Mouse (Mus musculus) neural tube, embryonic 14.5 days (tissue): ENCODE data around the gene Lin7b. TPM values are rescaled to one million over a fixed set of nuclear protein-coding genes. Genes with fewer than 3 reads are reported as not detected.
"Not testable (repeated sequence)": the region's sequence is repeated elsewhere in the genome, so short reads cannot be mapped to it uniquely, and the experiment has no call there.

Source experiments
- ATAC-seq: fragments of 200-750 bp; cut with Nextera tagmentation; 2 replicates; pipeline ENCODE4 v1.8.0; 2017; ENCODE audit warnings: low read depth, mild to moderate bottlenecking, moderate TSS enrichment, moderate library complexity
- H3K27ac ChIP-seq: fragments of 300-500 bp; sonication (generic); 2 replicates; pipeline ENCODE4 v1.5.1; 2014; ENCODE audit warnings: low read depth, mild to moderate bottlenecking, control low read depth, low read length, moderate library complexity, mixed read lengths
- H3K27me3 ChIP-seq: fragments of 300-500 bp; sonication (generic); 2 replicates; pipeline ENCODE4 v1.6.1; 2014; ENCODE audit warnings: low read length; ENCODE audit not compliant: control insufficient read depth, insufficient read depth
- H3K36me3 ChIP-seq: fragments of 300-500 bp; sonication (generic); 2 replicates; pipeline ENCODE4 v1.6.1; 2014; ENCODE audit warnings: low read length, mixed read lengths; ENCODE audit not compliant: control insufficient read depth, insufficient read depth
- H3K4me1 ChIP-seq: fragments of 300-500 bp; sonication (generic); 2 replicates; pipeline ENCODE4 v1.6.1; 2014; ENCODE audit warnings: low read length; ENCODE audit not compliant: control insufficient read depth, insufficient read depth
- H3K4me2 ChIP-seq: fragments of 300-500 bp; sonication (generic); 2 replicates; pipeline ENCODE4 v1.6.1; 2014; ENCODE audit warnings: mild to moderate bottlenecking, low read depth, low read length, control low read depth
- H3K4me3 ChIP-seq: fragments of 300-500 bp; sonication (generic); 2 replicates; pipeline ENCODE4 v1.5.1; 2014; ENCODE audit warnings: low read depth, low read length, control low read depth, mixed read lengths
- H3K9ac ChIP-seq: fragments of 300-500 bp; sonication (generic); replicated peaks from 2 replicates; pipeline ENCODE4 v1.6.1; 2014; ENCODE audit warnings: low read depth, mild to moderate bottlenecking, control low read depth, low read length, mixed read lengths
- H3K9me3 ChIP-seq: fragments of 300-500 bp; sonication (generic); 2 replicates; pipeline ENCODE4 v1.6.1; 2016; ENCODE audit warnings: low read length; ENCODE audit not compliant: control insufficient read depth
- WGBS: fragments of 180-500 bp; shearing (Covaris S2); extraction: QIAGEN DNeasy Blood & Tissue Kit; methylation state at CpG from one replicate; pipeline ENCODE4 v1.1.7; 2014; 5-methylcytosine and 5-hydroxymethylcytosine counted together
- polyA plus RNA-seq: library from polyadenylated mRNA; unstranded; fragments of >200 nt; fragmentation: Nextera tagmentation; extraction: Ambion mirVana; gene quantifications from 2 replicates; pipeline ENCODE4 v1.2.1, GENCODE M21; 2014

The Lin7b gene
- polyA plus RNA-seq, 1 experiment from 2014 or later: 49.4 TPM

DNA sequence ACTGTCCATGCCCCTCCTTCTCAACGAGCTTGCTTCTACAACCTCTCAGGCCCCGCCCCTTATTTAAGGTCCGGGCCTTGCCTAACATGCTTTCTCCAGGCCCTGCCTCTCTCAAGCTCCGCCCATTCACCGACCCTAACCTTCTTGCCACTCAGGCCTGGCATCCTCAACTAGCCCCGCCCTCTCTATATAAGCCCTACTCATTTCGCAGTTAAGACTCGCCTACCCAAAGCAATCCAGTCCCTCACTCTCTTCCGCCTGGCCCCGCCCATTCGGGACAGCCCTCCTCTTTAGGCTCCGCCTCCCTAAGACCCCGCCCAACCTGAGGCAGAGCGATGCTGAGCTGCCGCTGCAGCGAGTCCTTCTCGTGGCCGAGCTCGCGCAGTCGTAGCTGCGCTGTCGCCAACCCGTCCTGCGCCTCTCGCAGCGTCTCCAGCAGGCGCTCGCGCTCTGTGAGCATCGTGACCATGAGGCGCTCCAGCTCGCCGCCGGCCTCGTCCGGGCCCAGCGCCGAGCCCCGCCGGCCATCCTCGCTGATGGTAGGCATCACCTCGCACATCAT lies 9.1 kb downstream of the Lin7b start:
- H3K4me2 ChIP-seq: peak overlapping the region; percentile 85
- WGBS: under 1% methylated on average over 43 of the region's 43 CpGs
- ATAC-seq: peak; percentile 85
- H3K9ac ChIP-seq: peak overlapping the region; percentile 63
- H3K27ac ChIP-seq: peak overlapping the region; percentile 52; the same call in 1 of the 2 replicates
- H3K36me3 ChIP-seq: peaks cover 17% of the 10 kb centered on the region
- no peaks in the 10 kb centered on the region for H3K27me3 ChIP-seq
- H3K4me3 ChIP-seq: peak overlapping the region; percentile 40
- H3K9me3 ChIP-seq: no peaks in the 10 kb centered on the region
- peaks cover 19% of the 10 kb centered on the region for H3K4me1 ChIP-seq

DNA sequence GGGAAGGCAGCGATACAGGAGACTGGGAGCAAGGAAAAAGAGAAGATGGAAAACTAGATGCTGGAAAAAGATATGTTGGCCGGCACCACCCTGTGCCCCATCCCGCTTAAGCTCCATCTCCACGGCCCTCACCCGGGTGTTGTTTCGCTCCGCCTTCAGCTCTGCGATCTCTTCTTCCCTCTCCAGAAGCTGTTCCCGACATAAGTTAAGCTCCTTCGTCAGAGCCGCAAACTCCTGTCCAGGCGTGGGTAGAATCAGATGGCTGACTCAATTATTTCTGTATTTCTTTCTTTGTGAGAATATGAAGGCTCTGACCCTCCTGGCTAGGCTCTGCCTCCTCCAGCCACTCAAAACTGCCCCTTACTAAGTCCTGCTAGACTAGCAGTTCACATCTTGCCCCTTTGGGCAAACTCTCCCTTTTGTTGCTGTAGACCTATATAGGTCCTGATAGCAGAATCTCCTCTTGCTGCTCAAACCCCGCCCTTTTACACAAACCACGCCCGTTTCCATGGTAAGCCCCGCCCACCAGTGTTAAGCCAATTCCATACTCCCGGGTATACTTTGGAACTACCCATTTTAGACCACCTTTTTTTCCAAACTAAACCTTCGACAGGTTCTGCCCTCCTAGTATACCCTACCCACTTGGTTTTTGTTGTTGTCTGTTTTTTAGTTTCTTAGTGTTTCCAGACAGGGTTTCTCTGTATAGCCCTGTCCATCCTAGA lies 9.8 kb downstream of the Lin7b start:
- peaks cover 19% of the 10 kb centered on the region for H3K36me3 ChIP-seq
- peaks cover 16% of the 10 kb centered on the region for H3K4me1 ChIP-seq
- no peak overlapping the region for H3K4me2 ChIP-seq
- no peaks in the 10 kb centered on the region for H3K27me3 ChIP-seq
- H3K9me3 ChIP-seq: no peaks in the 10 kb centered on the region
- H3K4me3 ChIP-seq: no peak overlapping the region
- WGBS: 54% methylated on average over 18 of the region's 18 CpGs
- no peak overlapping the region for H3K9ac ChIP-seq
- H3K27ac ChIP-seq: no peak overlapping the region
- ATAC-seq: no peak

DNA sequence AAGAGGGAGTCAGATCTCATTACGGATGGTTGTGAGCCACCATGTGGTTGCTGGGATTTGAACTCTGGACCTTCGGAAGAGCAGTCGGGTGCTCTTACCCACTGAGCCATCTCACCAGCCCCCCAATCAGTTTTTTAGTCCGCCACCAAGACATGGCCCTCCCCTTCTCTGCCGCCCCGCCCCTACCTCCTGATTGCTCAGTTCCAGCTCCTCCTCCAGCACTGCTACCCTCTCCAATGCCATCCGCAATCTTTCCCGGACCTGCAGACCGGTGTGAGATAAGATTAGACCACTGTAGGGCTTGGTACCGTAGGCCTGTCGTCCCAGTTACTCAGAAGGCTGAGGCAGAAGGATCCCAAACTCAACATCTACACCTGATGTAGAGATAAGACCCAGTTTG lies 11.3 kb downstream of the Lin7b start:
- not testable (repeated sequence) for H3K4me3 ChIP-seq, H3K27me3 ChIP-seq, ATAC-seq, H3K9me3 ChIP-seq, H3K9ac ChIP-seq, H3K4me2 ChIP-seq, H3K27ac ChIP-seq
- H3K36me3 ChIP-seq: peaks cover 19% of the 10 kb centered on the region
- peaks cover 10% of the 10 kb centered on the region for H3K4me1 ChIP-seq
- WGBS: 63% methylated on average over 10 of the region's 11 CpGs

DNA sequence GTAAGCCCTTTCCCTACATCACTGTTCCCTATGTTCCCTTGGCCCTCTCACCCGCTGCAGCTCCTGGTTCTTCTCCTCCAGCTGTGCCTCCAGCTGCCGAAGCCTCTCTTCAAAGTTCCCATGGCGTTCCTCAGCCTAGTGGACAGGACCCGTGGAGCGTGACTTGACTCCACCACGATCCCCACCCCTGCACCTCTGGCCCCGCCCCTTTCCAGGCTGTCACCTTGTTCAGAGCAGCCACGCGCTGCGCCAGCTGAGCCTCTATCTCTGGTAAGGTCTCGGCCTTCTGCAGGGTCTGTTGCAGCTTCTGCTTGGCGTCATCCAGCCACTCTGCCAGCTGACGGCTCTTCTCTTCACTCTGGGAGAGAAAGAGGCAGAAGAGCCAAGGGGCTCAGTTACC lies 14.3 kb downstream of the Lin7b start:
- ATAC-seq: no peak
- Histone ChIP-seq H3K4me3 (no peak overlapping the region), H3K27me3 (no peaks in the 10 kb centered on the region), H3K9me3 (no peaks in the 10 kb centered on the region), H3K36me3 (peaks cover 35% of the 10 kb centered on the region), H3K4me1 (no peaks in the 10 kb centered on the region), H3K27ac (no peak overlapping the region), H3K4me2 (no peak overlapping the region), H3K9ac (no peak overlapping the region)
- WGBS: 62% methylated on average over 13 of the region's 13 CpGs

DNA sequence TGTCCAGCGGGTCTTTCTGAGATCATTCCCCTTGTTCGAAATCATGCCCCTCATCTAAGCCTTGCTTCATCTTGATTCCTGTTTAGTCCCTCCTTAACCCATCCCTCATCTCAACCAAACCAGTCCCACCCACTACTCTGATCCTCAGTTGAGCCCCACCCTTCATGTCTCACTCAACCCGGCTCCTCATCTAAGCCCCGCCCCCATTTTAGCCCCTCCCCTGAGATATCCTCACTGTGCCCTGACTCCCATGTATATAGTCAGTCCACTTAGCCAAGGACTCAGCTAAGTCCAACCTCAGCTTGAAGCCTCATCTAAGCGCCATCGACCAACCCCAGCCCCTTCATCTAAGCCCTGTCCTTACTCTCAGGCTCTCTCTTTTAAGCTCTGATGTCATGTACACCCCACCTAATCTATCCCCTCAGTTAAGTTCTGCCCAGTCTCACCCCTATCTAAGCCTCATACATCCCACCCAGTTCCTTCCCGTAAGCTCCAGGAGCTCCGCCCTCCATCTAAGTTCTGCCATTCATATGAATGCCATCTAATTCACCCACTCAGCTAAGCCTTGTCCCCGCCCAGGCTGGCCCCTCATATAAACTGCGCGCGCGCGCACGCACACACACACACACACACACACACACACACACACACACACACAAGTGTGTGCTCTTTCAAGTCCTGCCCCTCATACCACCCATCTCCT lies 14.9 kb downstream of the Lin7b start:
- Histone ChIP-seq H3K36me3 (peaks cover 38% of the 10 kb centered on the region), H3K9me3 (no peaks in the 10 kb centered on the region), H3K4me1 (no peaks in the 10 kb centered on the region), H3K27me3 (no peaks in the 10 kb centered on the region), H3K4me3 (no peak overlapping the region), H3K4me2 (no peak overlapping the region), H3K27ac (no peak overlapping the region), H3K9ac (no peak overlapping the region)
- 72% methylated on average over 15 of the region's 15 CpGs for WGBS
- no peak for ATAC-seq

DNA sequence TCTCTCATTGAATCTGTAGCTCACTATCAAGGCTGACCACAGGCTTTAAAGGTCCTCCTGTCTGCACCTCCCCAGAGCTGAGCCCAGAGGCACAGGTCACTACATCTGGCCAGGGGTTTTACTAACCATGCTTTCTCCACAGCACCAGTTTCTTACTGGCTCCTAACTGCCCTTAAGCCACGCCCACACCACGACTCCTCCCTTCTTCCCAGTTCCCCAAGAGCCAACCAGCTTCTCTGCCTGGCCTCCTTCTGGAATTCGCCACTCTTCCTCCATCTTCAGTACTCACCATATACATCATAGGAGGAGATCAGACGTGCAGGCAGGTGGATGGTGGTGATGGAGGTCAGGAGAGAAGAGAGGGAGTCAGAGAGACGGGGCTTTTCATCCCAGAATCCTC lies 17.3 kb downstream of the Lin7b start:
- H3K9ac ChIP-seq: no peak overlapping the region
- peaks cover 45% of the 10 kb centered on the region for H3K36me3 ChIP-seq
- no peak overlapping the region for H3K4me3 ChIP-seq
- H3K4me2 ChIP-seq: no peak overlapping the region
- H3K9me3 ChIP-seq: no peaks in the 10 kb centered on the region
- WGBS: 25% methylated on average over 5 of the region's 5 CpGs
- H3K4me1 ChIP-seq: no peaks in the 10 kb centered on the region
- no peak overlapping the region for H3K27ac ChIP-seq
- no peak for ATAC-seq
- no peaks in the 10 kb centered on the region for H3K27me3 ChIP-seq

DNA sequence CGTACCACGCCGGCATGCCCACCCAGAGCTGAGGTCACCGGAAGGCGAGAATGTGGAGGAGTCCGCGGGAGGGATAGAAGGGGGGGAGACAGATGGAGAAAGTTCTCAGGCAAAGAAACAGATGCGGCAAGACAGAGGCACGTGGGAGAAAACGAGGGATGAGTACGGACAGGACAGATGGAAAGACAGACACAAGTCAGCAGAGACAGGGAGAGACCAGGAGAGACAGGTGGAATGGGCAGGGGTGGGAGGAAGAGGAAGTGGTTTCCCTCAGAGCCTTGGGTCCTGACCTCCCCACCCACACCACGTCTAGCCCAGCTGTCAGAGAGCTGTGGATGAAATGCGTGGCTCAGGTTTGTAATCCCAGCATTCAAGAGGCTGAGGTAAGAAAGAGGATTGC lies 23.5 kb downstream of the Lin7b start:
- no peaks in the 10 kb centered on the region for H3K27me3 ChIP-seq
- H3K4me3 ChIP-seq: no peak overlapping the region
- no peak overlapping the region for H3K27ac ChIP-seq
- WGBS: 79% methylated on average over 13 of the region's 13 CpGs
- H3K9me3 ChIP-seq: no peaks in the 10 kb centered on the region
- H3K36me3 ChIP-seq: peaks cover 40% of the 10 kb centered on the region
- H3K9ac ChIP-seq: no peak overlapping the region
- no peaks in the 10 kb centered on the region for H3K4me1 ChIP-seq
- ATAC-seq: no peak
- H3K4me2 ChIP-seq: no peak overlapping the region

DNA sequence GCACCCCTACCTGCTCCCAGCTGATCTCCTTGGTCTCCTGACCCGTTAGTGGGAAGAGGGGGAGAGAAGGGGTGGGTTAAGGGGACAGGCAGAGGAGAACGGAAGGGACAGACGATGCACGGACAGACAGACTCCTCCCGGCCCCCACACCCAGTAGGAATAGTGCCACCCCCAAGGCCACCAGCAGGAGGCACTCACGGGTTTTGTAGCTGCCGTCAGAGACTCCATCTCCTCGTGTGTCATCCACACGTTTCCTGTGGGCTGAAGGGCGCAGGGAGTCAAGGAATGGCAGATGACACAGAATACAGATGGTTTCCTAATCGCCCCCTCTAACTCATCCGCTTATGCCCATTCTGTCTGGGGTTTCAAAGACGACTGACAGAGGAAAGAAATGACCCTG lies 26.8 kb downstream of the Lin7b start:
- Histone ChIP-seq H3K4me2 (no peak overlapping the region), H3K9ac (no peak overlapping the region), H3K27me3 (no peaks in the 10 kb centered on the region), H3K9me3 (no peaks in the 10 kb centered on the region), H3K27ac (no peak overlapping the region), H3K36me3 (peaks cover 25% of the 10 kb centered on the region), H3K4me1 (peaks cover 11% of the 10 kb centered on the region; the same call in 1 of the 2 replicates), H3K4me3 (no peak overlapping the region)
- WGBS: 24% methylated on average over 13 of the region's 13 CpGs
- ATAC-seq: no peak

DNA sequence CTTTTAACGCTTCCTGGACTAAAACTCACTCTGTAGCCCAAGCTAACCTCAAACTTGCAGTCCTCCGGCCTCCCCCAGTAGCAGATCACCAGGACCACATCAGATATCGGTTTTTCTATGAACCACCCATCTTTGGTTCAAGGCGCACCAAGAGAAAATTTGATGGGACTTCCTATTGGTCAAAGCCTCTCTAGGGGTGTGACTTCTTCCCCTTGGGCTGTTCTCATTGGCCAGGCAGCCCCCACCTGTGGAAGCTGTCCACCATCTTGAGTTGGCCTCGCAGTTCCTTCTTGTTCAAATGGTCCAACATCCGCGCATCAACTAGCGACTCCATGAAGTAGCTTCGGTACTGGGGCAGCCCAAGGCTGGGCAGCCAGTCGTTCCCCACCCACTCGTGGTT lies 28.3 kb downstream of the Lin7b start:
- Histone ChIP-seq H3K4me1 (peaks cover 11% of the 10 kb centered on the region; the same call in 1 of the 2 replicates), H3K4me3 (no peak overlapping the region), H3K27ac (no peak overlapping the region), H3K4me2 (no peak overlapping the region), H3K36me3 (peaks cover 12% of the 10 kb centered on the region), H3K27me3 (no peaks in the 10 kb centered on the region), H3K9ac (no peak overlapping the region), H3K9me3 (no peaks in the 10 kb centered on the region)
- ATAC-seq: no peak
- WGBS: 92% methylated on average over 11 of the region's 11 CpGs
